Mouse (Mus musculus) urinary bladder, postnatal 4 days (tissue): ENCODE results near the gene 4930451I11Rik.

ENCODE experiments used
- DNase-seq, 2 experiments: peaks; one replicate each; pipeline ENCODE4 v3.0.0; 2021 to 2022; ENCODE audit warnings: low spot score in 2 of 2

4930451I11Rik gene

DNA sequence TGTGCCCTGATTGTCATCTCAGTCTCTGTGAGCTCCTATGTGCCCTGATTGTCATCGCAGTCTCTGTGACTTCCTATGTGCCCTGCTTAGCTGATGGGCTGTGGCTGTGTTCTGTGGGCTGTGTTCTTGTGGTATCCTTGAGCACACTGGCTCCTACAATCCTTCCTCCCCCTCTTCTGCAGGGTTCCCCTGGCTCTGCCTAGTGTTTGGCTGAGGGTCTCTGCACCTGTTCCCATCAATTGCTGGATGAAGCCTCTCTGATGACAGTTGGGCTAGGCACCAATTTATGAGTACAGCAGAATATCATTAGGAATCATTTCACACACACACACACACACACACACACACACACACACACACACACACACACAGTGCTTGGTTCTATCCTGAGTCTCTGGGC, 1.9 kb upstream of the 4930451I11Rik start:
- DNase-seq = no peak

DNA sequence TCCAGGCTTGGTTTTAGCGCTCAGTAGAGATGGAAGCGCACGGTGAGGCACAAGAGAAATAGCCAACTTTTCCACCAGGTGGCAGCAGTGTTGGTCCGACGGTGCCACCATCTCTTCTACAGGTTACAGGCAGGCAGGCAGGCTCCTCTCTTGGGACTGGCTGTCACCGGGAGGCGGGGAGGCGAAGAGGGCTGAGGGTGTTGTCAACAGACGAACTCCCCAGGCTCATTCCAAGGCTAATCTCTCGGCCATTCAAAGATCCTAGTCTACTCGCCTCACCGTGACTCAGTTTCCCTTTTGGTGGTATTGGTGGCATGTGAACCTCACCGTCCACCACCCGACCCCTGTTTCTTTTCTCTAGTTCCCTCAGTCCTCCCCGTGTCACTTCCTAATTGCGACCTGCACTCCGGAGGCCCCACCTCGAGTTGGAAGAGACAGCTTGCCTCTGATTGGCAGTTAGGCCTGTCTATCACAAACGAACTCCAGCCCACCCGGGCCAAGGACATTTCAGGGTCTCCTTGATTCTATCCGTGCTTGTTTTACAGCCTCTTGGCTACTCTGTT, 678 bp upstream of the 4930451I11Rik start:
- peak; percentile 48 to 75 for DNase-seq

DNA sequence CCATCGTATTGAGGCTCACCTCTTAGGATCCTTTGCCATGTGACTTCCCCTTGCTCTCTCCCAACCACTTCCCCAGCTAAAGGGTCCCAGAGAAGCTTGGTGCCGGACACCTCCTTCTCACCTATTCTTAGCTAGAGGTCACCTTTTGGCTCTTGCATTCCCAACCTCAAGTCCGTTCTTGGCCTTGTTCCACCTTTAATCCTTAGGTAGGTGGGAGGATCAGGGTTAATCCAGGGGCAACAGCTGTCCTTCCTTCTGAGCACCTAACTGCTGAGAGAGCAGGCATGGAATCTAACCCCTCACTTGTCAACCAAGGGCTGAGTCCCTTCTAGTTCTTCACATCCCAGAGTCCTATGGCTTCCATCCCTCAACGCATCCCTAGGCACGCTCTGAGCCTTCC, 5.5 kb downstream of the 4930451I11Rik start:
- DNase-seq = no peak

DNA sequence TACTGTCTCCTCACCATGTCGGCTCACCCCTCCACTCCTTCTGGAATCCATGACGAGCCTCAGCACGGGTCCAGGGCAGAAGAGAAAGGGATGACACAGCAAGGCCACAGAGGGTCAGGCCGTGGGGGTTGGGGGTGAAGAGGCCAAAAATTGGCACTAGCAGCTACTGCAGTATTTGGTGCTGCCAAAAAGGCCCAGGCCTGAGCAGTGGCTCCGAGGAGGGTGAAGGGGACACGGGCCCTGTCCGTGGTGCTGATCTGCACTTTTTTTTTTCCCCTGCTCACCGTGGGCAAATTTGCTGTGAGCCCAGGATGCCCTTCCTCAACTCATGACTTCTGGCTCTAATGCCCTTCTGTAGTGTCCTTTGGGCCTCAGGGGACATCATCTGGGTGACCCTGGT, 6.0 kb downstream of the 4930451I11Rik start:
- no peak for DNase-seq

DNA sequence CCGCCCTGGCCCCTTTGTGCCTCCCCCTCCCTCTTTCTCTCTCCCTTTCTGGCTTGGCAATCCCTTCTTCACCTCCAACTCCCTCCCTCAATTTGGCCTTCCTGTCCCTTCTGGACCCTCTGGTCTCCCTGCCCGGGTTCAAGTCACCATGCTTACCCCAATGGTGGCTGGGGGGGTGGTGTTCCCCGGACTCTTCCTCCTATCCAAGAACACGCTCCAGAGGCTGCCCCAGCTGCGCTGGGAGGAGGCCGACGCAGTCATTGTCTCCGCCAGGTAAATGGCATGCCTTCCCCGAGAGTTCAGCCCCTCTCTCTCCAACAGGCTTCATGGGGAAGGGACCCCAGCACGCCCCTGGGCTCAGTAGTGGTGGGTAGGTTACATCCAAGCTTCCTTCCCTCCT, 7.5 kb downstream of the 4930451I11Rik start:
- DNase-seq = no peak

DNA sequence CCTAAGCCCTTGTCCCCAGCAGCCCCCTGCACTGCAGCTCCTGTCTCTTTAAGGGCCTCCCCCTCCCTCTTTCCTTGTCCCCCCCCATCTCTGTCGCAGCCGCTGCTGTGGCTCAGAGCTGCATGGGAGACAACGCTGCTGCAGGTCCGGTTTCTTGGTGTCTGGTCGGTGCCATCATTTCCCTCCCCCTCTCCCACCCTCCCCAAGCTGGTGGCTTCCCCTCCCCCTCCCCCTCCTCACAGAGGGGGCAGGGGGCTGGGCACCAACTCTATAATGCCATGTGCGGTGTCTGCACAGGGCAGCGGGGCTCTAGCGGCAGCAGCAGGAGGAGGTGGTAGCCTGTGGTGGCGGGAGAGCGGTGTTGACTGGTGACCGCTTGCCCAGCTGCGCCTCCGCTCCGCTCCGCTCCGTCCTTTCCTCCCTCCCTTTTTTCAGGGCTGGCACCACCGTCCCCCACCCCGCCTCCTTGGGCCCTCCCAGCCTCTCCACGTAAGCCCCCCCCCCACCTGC, 8.2 kb downstream of the 4930451I11Rik start:
- DNase-seq = no peak

DNA sequence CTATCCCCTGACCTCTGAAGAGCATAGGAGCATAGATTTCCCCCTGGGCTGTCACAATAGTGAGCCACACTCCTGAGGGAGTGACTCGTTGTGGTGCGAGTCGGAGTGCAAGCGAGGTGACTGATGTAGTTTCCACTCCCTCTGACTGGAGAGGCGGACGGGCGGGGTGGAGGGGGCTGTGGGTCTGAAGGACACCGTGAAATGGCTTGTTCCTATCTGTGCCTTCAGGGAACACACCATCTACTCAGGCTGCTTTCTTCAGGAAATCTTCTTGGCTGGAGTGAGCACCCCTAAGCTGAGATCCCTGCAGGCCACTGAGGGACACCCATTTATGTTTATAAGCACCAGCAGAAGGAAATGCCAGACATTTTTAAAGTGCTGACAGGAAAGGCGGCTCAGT, 8.7 kb downstream of the 4930451I11Rik start:
- DNase-seq = no peak

DNA sequence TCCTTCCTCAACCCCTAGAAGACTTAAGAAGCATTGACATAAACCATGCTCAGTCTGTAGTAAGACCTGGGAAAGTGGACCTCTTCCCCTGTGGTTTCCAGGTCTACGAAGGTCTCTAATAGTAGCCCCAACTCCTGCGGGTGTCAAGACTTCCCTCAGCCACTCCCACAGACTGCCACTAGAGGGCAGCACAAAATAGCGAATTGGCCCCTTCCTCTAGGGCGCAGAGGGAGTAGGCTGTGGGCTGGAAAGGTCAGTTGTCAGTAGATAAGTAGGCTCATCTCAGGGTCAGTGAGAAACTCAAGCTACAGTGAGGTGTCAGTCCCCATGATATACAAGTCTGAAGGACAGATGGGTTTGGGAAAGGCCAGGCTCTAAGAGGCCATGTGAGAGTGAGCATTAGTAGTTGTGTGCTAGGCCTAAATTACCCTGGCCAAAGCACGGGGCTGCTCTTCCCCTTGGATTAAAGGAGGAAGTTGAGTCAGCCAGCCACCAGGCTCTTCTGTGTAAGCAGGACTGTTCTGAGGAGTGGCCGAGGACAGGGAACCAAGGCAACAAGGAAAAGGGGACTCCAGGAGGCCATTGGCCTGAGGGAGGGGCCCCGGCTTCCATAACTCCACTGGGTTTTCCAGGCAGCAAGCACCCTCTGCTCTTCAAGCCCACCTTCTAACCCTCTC, 9.5 kb downstream of the 4930451I11Rik start:
- DNase-seq = peak; percentile 64 to 84

DNA sequence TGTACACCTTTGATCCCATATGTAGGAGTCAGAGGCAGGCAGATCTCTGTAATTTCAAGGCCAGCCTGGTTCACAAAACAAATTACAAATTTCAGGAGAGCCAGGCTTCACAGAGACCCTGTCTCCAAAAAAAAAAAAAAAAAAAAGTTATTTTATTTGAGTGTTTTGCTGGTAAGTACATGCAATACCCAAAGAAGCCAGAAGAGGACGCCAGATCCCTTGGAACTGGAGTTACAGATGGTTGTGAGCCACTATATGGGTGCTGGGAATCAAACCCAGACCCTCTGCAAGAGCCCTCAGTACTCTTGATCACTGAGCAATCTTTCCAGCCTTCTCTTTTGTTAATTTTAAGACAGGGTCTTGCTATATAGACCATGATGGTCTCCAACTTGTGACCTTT, 12.6 kb downstream of the 4930451I11Rik start:
- no peak for DNase-seq

DNA sequence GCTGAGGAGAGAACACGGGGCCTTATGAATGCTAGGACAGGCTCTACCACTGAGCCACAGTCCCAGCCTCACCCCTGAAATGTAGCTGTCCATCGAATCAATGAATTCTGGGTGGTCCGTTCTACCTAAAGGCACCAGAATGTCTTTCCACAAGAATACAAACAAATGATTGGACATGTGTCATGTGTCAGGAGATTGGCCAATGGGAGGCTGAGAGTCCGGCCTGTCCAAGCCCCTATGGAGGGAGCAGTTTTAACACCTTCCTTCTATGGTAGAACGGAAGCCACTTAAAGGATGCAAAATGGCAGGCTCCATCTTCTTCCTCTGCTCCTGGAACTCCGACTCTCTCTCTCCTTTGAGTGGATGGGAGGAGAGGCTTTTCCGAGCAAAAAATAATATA, 13.8 kb downstream of the 4930451I11Rik start:
- DNase-seq = no peak

DNA sequence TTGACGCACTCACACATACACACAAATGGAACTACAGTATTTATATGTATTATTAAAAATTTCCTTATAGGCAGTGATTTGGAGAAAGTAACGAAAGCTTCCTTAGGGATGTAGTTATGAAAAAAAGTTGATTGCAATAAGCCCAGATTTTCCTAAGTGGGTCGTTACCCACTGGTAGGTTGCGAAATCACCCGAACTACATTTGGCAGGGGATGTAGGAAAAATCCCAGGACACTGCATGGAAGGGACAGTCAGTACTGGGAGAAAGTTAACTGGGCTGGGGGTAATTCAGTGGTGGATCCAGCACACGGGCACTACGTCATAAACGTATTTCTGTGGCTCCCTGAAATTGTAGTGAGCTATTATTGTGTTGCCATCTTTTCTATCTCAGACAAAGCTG, 14.9 kb downstream of the 4930451I11Rik start:
- DNase-seq = no peak

DNA sequence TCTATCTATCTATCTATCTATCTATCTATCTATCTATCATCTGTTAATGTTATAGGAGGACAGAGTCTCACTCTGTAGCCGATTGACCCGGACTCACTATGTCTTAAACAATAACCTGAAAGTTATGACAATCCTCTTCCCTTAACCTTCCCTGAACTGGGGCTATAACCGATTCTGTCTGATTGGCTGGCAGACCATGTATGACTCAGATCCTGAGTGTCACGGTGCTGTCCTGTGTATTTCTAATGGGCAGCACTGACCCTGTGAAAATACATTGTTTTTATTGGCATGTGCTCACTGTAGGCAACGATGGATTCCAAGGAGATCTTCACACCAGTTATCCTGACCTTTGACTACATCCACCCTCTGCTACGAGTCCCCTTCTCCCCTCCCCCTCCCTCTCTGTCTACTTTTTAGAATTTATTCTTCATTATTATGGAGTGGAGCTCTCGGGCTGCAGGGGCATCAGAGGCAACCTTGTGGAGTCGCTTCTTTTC, 15.7 kb downstream of the 4930451I11Rik start:
- no peak for DNase-seq

DNA sequence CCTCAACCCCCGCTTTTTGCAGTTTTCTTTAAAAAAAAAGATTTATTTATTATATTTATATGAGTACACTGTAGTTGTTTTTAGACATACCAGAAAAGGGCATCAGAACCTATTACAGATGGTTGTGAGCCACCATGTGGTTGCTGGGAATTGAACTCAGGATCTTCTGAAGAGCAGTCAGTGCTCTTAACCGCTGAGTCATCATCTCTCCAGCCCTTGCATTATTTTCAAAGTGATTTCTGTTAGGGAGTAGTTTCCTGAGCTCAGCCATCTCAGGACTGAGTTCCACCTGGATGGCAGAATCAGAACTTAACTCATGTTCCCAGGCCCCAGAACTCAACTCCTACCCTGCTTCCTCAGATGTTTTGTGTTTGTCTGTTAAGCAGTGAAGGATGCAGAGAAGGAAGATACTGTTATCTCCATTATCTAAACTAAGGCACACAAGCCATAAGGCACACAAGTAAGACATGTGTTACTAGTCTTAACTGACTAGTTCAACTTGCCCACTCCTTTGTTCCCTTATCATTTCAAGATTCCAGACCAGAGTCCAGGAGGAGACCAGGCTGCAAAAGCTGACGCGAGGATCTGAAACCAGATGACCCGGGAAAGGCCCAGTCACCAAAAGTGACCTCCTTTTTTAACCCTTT, 21.6 kb downstream of the 4930451I11Rik start:
- no peak for DNase-seq

DNA sequence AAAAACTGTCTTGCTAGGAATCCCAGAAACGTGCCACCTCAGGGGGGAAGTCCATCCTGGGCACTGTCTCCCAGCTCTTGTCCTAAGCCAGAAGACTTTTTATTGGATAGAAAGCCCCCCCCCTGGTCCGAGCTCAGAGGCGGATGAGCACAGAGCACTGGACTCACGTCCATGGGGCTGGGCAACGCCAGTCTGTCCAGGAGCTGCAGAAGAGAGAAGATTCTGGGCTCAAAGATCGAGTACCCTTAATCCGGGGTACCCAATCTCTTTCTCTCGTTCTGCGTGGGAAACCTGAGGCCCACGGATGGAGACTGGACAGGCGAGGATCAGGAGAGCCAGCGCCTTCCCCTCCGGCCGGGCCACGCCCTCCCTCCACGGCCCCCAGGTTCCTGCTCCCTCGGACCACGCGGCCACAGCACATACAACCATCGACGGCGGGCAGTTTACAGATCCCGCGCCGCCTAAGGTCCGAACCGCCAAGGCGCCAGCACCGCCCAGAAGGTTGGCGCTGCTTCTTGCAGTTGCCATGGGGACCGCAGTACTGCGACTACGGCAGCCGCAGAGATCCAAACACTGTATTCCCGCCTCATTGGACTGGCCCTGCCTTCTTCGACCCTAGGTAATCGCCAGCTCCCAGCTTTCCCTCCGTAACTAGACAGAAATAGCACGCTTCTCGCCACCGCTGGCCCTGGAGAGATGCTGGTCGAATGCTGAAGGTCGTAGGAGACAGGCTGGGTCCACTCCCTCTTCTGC, 22.6 kb downstream of the 4930451I11Rik start:
- peak; percentile 85 to 87 for DNase-seq

DNA sequence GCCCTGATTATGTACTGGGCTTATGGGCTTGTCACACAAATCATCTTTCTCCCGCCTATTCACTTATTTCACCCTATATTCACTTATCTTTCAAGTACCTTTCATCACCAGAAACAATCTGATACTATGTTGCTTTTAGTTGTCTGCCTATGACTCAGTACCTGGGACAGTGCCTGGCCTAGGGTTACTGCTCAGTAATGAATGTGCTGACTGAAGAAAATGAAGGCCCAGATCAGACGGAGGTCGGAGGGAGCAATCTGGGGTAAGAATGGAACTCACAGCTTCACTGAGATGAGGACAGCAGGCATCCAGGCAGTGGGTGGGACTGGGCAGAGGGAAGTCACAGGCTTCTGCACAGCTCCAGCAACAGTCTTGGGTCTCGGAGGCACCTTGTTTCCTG, 24.0 kb downstream of the 4930451I11Rik start:
- no peak for DNase-seq

DNA sequence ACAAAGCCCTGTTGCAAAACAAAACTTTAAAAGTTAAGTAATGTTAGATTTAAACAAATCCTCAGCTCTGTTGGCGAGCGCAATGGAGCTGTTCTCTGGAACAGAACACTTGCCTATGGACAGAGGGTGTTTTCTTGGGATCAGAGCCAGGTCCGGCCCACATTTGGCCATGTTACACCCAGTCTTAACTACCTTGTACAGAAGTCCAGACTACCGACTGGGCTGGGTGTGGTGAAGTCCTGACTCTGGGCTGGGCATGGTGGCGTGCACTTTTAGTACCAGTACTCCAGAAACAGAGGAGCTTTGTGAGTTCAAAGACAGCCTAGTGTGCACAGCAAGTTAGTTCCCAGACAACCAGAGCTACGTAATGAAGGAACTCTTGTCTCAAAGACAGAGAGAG, 24.5 kb downstream of the 4930451I11Rik start:
- no peak for DNase-seq

DNA sequence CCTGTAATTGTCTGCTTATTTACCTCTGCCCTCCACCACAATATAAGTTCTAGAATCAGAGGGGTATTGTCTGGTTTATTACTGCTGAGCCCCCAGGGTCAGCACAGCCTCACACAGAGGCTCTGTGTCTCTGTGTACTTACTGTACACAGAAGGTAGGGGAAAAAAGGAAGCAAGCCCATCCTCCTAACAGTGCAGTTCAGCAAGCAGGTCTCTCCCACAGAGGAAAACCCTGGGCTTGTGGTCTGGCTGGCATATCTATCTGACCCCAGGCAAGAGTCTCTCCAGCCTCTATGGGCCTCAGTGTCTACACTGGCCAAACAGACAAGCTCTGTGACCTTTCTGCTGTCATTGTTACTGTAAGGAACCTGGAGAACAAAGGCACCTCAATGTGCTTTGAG, 27.7 kb downstream of the 4930451I11Rik start:
- DNase-seq = no peak

DNA sequence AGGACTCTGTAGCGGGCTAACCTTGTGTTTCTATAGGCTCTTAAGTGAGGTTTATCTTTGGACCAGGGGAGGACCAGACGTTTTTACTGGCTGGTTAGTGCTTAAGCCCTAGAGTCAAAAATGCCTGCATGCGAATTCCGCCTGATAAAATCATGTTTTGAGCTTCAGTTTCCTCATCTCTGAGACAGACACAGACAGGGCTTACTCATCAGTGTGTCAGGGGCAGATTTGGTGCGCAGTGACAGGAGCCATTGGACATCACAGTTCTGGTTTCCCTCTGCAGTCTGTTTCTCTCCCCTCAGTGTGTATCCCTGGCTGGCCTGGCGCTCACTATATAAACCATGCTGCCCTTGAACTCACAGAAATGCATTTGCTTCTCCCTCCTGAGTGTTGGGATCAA, 28.3 kb downstream of the 4930451I11Rik start:
- DNase-seq = no peak

DNA sequence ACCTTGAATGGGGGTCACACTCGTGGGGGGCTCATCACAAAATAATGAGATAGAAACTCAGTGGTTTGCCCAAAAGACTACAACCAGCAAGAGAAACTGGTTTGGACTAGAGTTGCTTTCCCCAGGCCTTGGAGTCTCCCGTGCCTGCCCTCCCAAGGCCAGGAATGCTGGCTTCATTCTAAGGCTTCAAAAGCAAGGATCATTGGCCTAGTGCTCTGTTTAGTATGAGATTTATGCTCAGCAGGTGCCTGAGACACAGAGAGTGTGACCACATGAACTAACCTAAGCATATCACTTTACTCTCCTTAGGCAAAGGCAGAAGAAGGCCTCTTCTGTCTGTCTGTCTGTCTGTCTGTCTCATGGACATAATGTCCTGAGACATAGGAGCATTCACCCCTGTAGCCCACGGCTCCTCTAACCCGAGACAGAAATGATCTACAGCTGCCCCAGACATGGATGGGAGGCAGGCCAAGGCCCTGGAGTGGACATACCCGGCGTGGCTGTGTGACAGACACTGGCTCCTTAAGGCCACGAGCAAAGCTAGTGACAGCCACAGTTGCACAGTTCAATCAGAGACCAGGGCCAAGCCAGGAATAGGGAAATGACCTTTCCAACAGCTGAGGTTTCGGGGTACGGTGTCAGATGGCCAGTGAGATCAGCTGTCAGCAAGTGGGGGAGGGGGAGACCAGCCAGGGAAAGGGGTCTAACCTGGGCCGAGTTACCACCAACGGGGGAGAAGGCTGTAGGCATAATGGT, 29.1 kb downstream of the 4930451I11Rik start:
- DNase-seq = no peak

DNA sequence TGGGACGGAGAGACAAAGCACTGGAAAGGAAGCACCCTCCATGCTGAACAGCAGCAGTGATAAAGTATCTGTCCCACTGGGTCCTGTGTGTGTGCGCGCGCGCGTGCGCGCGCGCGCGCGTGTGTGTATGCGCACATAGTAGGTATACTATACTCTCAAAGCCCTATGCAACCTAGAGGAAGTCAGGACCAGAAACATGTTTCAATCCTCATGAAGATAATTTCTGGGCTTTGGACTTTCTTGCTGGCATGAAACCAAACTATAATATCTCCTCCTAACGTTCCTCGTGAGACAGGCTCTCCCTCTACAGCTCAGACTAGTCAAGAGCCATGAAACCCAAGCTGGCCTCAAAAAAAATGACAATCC, 30.4 kb downstream of the 4930451I11Rik start:
- no peak for DNase-seq

DNA sequence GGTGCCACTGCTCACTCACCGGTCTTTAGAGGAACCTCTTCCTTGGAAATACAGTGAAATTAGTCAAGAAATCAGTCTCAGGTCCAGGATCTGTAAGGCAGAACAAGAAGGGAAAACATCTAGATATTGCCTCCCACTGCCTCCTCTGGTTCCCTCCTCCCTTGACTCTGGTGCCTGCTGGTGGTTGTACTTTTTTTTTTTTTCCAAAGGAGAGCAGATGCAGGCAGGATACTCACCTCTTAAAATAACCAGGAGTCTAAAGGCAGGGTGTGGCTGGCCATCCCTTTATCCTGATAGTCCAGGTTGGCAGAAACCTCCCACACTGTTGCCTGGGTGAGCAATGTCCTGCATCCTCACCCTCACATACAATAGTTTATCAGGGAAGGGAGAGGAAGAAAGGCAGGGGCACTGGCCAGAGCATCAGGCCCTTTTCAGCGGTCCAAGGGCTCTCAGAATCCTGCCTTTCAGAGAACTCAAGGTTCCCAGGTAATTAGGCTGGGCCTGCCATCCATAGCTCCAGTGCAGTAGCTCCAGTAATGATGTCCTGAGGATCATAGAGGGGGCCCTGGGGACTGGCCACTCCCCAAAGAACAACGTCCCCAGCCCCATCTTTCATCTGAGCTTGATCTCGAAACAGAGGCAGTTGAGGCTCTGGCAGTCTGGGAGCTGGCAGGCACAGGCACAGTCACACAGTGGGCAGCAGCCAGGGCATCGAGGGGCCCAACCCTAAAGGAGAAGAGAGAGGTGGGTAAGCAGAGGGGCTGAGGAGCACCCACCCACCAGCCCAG, 31.0 kb downstream of the 4930451I11Rik start:
- DNase-seq = no peak
